Mouse (Mus musculus): ENCODE data around the gene Cdc42se1.
A peak's percentile ranks its signal among the peaks of the same experiment; 100 is the strongest.

Gene Cdc42se1

GRCm38 (mm10) chr3:95246465-95247231 lies 18.1 kb downstream of the Cdc42se1 start:
- peak; percentile 62 to 88 for DNase-seq (ENCODE audit: inconsistent age in 2 of 2, low spot score in 1 of 2)

- DNase-seq (ENCODE audit: inconsistent age in 2 of 2, low spot score in 1 of 2), result no peak
Measured at GRCm38 (mm10) chr3:95247660-95248336, 19.3 kb downstream of the Cdc42se1 start.

- DNase-seq (ENCODE audit: inconsistent age in 2 of 2, low spot score in 1 of 2), result no peak
Measured at GRCm38 (mm10) chr3:95250361-95250760, 21.8 kb downstream of the Cdc42se1 start.

- no peak for DNase-seq (ENCODE audit: inconsistent age in 2 of 2, low spot score in 1 of 2)
Measured at GRCm38 (mm10) chr3:95250783-95251424, 22.4 kb downstream of the Cdc42se1 start, which contains the start of gene Bnipl. Bnipl (minus strand) TSS chr3:95251193.

GRCm38 (mm10) chr3:95256931-95257330 lies 28.4 kb downstream of the Cdc42se1 start:
- no peak for DNase-seq (ENCODE audit: inconsistent age in 2 of 2, low spot score in 1 of 2)

- no peak for DNase-seq (ENCODE audit: inconsistent age in 2 of 2, low spot score in 1 of 2)
Measured at GRCm38 (mm10) chr3:95261975-95262374, 33.4 kb downstream of the Cdc42se1 start.

- peak; percentile 74 to 90 for DNase-seq (ENCODE audit: inconsistent age in 2 of 2, low spot score in 1 of 2)
Measured at GRCm38 (mm10) chr3:95263089-95263739, 34.7 kb downstream of the Cdc42se1 start.

GRCm38 (mm10) chr3:95264724-95265123 lies 36.2 kb downstream of the Cdc42se1 start:
- DNase-seq (ENCODE audit: inconsistent age in 2 of 2, low spot score in 1 of 2), result no peak

- DNase-seq (ENCODE audit: inconsistent age in 2 of 2, low spot score in 1 of 2), result no peak
Measured at GRCm38 (mm10) chr3:95266052-95266451, 37.5 kb downstream of the Cdc42se1 start.

GRCm38 (mm10) chr3:95267855-95268254 lies 39.3 kb downstream of the Cdc42se1 start:
- DNase-seq (ENCODE audit: inconsistent age in 2 of 2, low spot score in 1 of 2), result peak; percentile 60 to 89

GRCm38 (mm10) chr3:95269789-95270188 lies 41.3 kb downstream of the Cdc42se1 start:
- no peak for DNase-seq (ENCODE audit: inconsistent age in 2 of 2, low spot score in 1 of 2)

GRCm38 (mm10) chr3:95270766-95271364 lies 42.3 kb downstream of the Cdc42se1 start:
- DNase-seq (ENCODE audit: inconsistent age in 2 of 2, low spot score in 1 of 2), result peak in 1 of 2 experiments; percentile 47

GRCm38 (mm10) chr3:95273471-95273870 lies 44.9 kb downstream of the Cdc42se1 start:
- DNase-seq (ENCODE audit: inconsistent age in 2 of 2, low spot score in 1 of 2), result peak in 1 of 2 experiments; percentile 22

GRCm38 (mm10) chr3:95274453-95274852 lies 45.9 kb downstream of the Cdc42se1 start:
- no peak for DNase-seq (ENCODE audit: inconsistent age in 2 of 2, low spot score in 1 of 2)

- peak in 1 of 2 experiments; percentile 25 for DNase-seq (ENCODE audit: inconsistent age in 2 of 2, low spot score in 1 of 2)
Measured at GRCm38 (mm10) chr3:95275161-95275560, 46.6 kb downstream of the Cdc42se1 start.

- no peak for DNase-seq (ENCODE audit: inconsistent age in 2 of 2, low spot score in 1 of 2)
Measured at GRCm38 (mm10) chr3:95276428-95276934, 47.9 kb downstream of the Cdc42se1 start.

- peak in 1 of 2 experiments; percentile 45 for DNase-seq (ENCODE audit: inconsistent age in 2 of 2, low spot score in 1 of 2)
Measured at GRCm38 (mm10) chr3:95277149-95277551, 48.6 kb downstream of the Cdc42se1 start.

GRCm38 (mm10) chr3:95280747-95281146 lies 52.2 kb downstream of the Cdc42se1 start:
- DNase-seq (ENCODE audit: inconsistent age in 2 of 2, low spot score in 1 of 2), result no peak

- peak; percentile 99 for DNase-seq (ENCODE audit: inconsistent age in 2 of 2, low spot score in 1 of 2)
Measured at GRCm38 (mm10) chr3:95281216-95282126, 52.9 kb downstream of the Cdc42se1 start, which contains the start of the genes Mindy1 and Prune1. Mindy1 (plus strand) TSS chr3:95281345. Prune1 (minus strand) TSS chr3:95282076.

Data from adrenal gland, adult (tissue).